Mouse (Mus musculus) liver, embryonic 13.5 days (tissue): ENCODE results near the gene Cdk14. TPM values are rescaled to one million over a fixed set of nuclear protein-coding genes. Genes with fewer than 3 reads are reported as not detected.

Experiments used
- ATAC-seq: fragments of 200-750 bp; cut with Nextera tagmentation; 2 replicates; pipeline ENCODE4 v1.8.0; 2017; ENCODE audit warnings: low read depth, mild to moderate bottlenecking, moderate number of reproducible peaks, moderate library complexity
- DNase-seq: peaks from one replicate; pipeline ENCODE4 v3.0.0; 2022
- H3K27ac ChIP-seq: fragments of 300-500 bp; sonication (generic); 2 replicates; pipeline ENCODE4 v1.5.1; 2015; ENCODE audit warnings: moderate library complexity, mild to moderate bottlenecking, inconsistent platforms
- H3K27me3 ChIP-seq: fragments of 300-500 bp; sonication (generic); 2 replicates; pipeline ENCODE4 v1.6.1; 2015; ENCODE audit warnings: mild to moderate bottlenecking, inconsistent platforms
- H3K36me3 ChIP-seq: fragments of 300-500 bp; sonication (generic); 2 replicates; pipeline ENCODE4 v1.6.1; 2015; ENCODE audit warnings: mild to moderate bottlenecking, inconsistent platforms
- H3K4me1 ChIP-seq: fragments of 300-500 bp; sonication (generic); replicated peaks from 2 replicates; pipeline ENCODE4 v1.6.1; 2015; ENCODE audit warnings: inconsistent platforms
- H3K4me2 ChIP-seq: fragments of 300-500 bp; sonication (generic); 2 replicates; pipeline ENCODE4 v1.6.1; 2015; ENCODE audit warnings: inconsistent platforms, mild to moderate bottlenecking, moderate library complexity
- H3K4me3 ChIP-seq: fragments of 300-500 bp; sonication (generic); replicated peaks from 2 replicates; pipeline ENCODE4 v1.5.1; 2015; ENCODE audit warnings: mild to moderate bottlenecking, inconsistent platforms
- H3K9ac ChIP-seq: fragments of 300-500 bp; sonication (generic); 2 replicates; pipeline ENCODE4 v1.6.1; 2015; ENCODE audit warnings: mild to moderate bottlenecking, inconsistent platforms
- H3K9me3 ChIP-seq: fragments of 300-500 bp; sonication (generic); replicated peaks from 2 replicates; pipeline ENCODE4 v1.6.1; 2016; ENCODE audit warnings: inconsistent platforms
- WGBS: fragments of 180-500 bp; shearing (Covaris S2); methylation state at CpG from one replicate; pipeline ENCODE4 v1.1.7; 2015; ENCODE audit not compliant: insufficient replicate concordance; 5-methylcytosine and 5-hydroxymethylcytosine counted together
- polyA plus RNA-seq: library from polyadenylated mRNA; unstranded; fragments of >200 nt; fragmentation: Nextera tagmentation; extraction: Ambion mirVana; gene quantifications from 2 replicates; pipeline ENCODE4 v1.2.1, GENCODE M21; 2015

Cdk14 gene
- polyA plus RNA-seq, 1 experiment from 2014 or later, result 1.4 TPM

DNA sequence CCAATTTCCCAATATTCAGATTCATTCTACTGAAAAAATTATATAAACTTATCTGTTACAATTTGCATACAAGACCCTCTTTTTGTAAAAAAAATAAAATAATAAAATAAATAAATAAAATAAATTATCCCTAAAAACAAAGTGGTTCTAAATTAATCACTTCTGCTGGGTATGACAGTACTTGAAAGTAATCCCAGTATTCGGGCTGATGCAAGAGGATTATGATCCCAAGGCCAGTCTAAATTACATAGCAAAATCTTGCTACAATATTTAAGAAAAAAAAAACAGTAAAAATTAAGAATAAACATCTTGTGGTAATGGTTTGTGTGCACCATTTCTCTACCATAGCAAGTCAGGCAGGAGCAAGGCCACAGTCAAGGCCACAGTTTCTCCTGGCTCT, 244.5 kb downstream of the Cdk14 start:
- Histone ChIP-seq H3K9ac (no peak overlapping the region), H3K27me3 (no peaks in the 10 kb centered on the region), H3K27ac (no peak overlapping the region), H3K4me2 (no peak overlapping the region), H3K4me1 (peaks cover under 1% of the 10 kb centered on the region; the same call in 1 of the 2 replicates), H3K4me3 (no peak overlapping the region), H3K36me3 (no peaks in the 10 kb centered on the region), H3K9me3 (no peaks in the 10 kb centered on the region)
- ATAC-seq (no peak), DNase-seq (no peak)
- 63% methylated on average over 1 of the region's 1 CpGs for WGBS

GRCm38 (mm10) chr5:5175090-5175489, 245.0 kb downstream of the Cdk14 start:
- WGBS, result 84% methylated on average over 1 of the region's 1 CpGs
- Histone ChIP-seq H3K9me3 (no peaks in the 10 kb centered on the region), H3K4me3 (no peak overlapping the region), H3K4me1 (no peaks in the 10 kb centered on the region), H3K9ac (no peak overlapping the region), H3K36me3 (no peaks in the 10 kb centered on the region), H3K4me2 (no peak overlapping the region), H3K27ac (no peak overlapping the region), H3K27me3 (no peaks in the 10 kb centered on the region)
- no peak for ATAC-seq
- DNase-seq, result no peak

DNA sequence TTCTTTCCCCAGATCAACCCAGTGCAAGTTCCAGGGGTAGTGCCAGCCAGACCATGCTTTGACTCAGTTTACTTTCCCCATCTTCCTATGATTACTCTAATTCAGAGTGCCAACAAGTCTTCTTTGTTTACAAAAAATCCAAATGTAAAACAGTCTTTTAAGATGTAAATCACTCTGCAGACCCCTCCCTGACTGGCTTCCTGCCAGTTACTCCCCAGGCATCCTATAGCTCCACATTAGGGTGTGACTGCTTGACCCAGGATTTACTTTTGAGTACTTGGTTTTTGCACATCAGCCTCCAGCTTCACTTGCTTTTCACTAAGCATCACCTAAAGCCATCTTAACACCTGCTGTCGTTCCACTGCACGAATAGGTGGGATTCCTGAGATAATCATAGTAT, 254.0 kb downstream of the Cdk14 start:
- H3K36me3 ChIP-seq, result no peaks in the 10 kb centered on the region
- no peaks in the 10 kb centered on the region for H3K27me3 ChIP-seq
- H3K9ac ChIP-seq, result no peak overlapping the region
- H3K4me1 ChIP-seq, result no peaks in the 10 kb centered on the region
- H3K4me2 ChIP-seq, result no peak overlapping the region
- no peak overlapping the region for H3K4me3 ChIP-seq
- no peak for ATAC-seq
- no peaks in the 10 kb centered on the region for H3K9me3 ChIP-seq
- 27% methylated on average over 2 of the region's 2 CpGs for WGBS
- no peak for DNase-seq
- no peak overlapping the region for H3K27ac ChIP-seq

- no peaks in the 10 kb centered on the region for H3K4me1 ChIP-seq
- H3K36me3 ChIP-seq, result no peaks in the 10 kb centered on the region
- no peaks in the 10 kb centered on the region for H3K9me3 ChIP-seq
- no peak overlapping the region for H3K27ac ChIP-seq
- 73% methylated on average over 5 of the region's 5 CpGs for WGBS
- no peak for ATAC-seq
- H3K4me3 ChIP-seq, result no peak overlapping the region
- no peak for DNase-seq
- H3K4me2 ChIP-seq, result no peak overlapping the region
- H3K9ac ChIP-seq, result no peak overlapping the region
- H3K27me3 ChIP-seq, result no peaks in the 10 kb centered on the region
Observed at GRCm38 (mm10) chr5:5164326-5164725, 255.8 kb downstream of the Cdk14 start.

DNA sequence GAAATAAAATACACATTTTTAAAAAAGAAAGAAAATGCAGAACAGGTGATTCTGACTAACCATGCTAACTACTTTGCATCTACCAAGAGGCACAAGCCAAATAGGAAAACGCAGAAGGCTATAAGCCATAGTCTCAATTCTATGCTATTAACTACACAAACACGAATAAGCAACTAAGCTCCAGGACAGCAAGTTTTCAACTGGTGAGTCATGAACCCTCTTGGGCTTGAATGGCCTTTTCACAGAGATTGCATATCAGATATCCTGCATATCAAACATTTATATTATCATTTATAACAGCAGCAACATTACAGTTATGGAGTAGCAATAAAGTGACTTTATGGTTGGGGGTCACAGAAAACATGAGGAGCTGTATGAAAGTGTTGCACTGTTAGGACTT, 256.3 kb downstream of the Cdk14 start:
- no peak overlapping the region for H3K9ac ChIP-seq
- H3K4me2 ChIP-seq, result no peak overlapping the region
- WGBS, result 67% methylated on average over 2 of the region's 2 CpGs
- no peaks in the 10 kb centered on the region for H3K27me3 ChIP-seq
- H3K36me3 ChIP-seq, result no peaks in the 10 kb centered on the region
- no peak overlapping the region for H3K4me3 ChIP-seq
- H3K9me3 ChIP-seq, result no peaks in the 10 kb centered on the region
- no peak for ATAC-seq
- H3K27ac ChIP-seq, result no peak overlapping the region
- DNase-seq, result no peak
- H3K4me1 ChIP-seq, result no peaks in the 10 kb centered on the region

DNA sequence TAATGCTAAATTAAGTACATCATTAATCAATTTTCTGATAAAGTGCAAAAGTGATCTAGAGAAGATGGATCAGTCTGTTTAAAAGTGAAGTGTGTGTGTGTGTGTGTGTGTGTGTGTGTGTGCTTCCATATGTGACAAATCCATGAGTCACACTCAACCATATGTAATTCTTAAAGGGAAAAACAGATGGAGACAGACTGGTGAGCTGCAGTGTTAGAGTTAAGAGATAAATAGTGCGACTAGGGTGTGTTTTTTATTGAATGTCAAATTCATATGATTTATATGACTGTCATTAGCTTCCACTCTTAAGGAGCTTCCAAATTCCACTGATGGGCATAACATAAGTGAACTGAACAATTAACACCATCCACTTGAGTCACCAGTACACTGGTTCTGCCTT, 260.6 kb downstream of the Cdk14 start:
- WGBS, result 79% methylated on average over 1 of the region's 1 CpGs
- H3K27ac ChIP-seq, result no peak overlapping the region
- DNase-seq, result no peak
- no peak for ATAC-seq
- no peaks in the 10 kb centered on the region for H3K4me1 ChIP-seq
- no peaks in the 10 kb centered on the region for H3K36me3 ChIP-seq
- H3K4me3 ChIP-seq, result no peak overlapping the region
- no peaks in the 10 kb centered on the region for H3K9me3 ChIP-seq
- H3K9ac ChIP-seq, result no peak overlapping the region
- H3K4me2 ChIP-seq, result no peak overlapping the region
- H3K27me3 ChIP-seq, result no peaks in the 10 kb centered on the region

DNA sequence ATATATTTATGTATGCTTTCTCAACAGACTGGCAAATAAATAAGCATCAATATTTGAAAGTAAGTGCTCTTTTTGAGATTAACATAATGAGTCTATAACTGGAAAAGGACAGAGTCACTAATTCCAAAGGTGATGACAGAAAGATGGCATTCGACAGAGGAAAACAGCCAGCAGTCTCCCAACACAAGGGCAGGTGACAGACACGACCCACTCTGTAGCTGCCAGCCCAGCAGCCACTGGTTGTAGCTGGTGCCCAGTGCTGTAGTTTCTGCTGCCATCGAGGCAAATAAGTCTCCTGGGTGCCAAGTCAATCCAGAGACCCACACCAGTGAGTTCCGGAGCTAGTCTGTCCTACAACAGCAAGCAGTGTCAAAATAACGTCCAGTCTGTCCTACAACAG, 280.3 kb downstream of the Cdk14 start:
- no peak for DNase-seq
- H3K27me3 ChIP-seq, result no peaks in the 10 kb centered on the region
- no peaks in the 10 kb centered on the region for H3K9me3 ChIP-seq
- 67% methylated on average over 5 of the region's 5 CpGs for WGBS
- H3K4me1 ChIP-seq, result no peaks in the 10 kb centered on the region
- H3K27ac ChIP-seq, result no peak overlapping the region
- no peak overlapping the region for H3K4me3 ChIP-seq
- no peak for ATAC-seq
- H3K9ac ChIP-seq, result no peak overlapping the region
- no peaks in the 10 kb centered on the region for H3K36me3 ChIP-seq
- H3K4me2 ChIP-seq, result no peak overlapping the region

DNA sequence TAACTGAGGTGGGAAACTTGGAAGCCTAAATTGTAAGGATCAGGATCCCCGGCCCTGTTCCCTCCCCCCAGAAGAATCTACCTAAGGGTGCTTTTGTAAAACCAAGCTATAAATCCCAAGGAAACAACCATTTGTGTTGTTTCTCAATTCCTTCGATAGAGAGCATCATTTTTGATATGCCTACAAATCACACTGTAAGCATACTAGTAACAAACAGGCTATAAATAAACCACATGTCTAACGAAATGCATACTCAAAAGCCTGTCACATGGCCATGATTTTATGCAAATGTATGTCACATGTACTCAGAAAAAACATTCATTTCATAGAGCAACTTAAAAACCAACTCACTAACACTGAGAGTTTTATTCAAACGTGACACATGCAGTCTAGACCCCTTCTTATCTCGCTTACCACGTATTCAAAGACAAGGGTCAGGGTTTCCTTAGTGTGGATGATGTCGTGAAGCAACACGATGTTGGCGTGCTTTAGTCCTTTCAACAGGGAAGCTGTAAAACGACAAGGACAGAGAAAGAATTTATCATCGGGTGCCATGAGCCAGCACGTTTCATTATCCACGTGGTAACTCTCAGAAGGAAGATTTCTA, 285.1 kb downstream of the Cdk14 start:
- Histone ChIP-seq H3K27ac (no peak overlapping the region), H3K4me3 (no peak overlapping the region), H3K36me3 (no peaks in the 10 kb centered on the region), H3K4me2 (no peak overlapping the region), H3K27me3 (no peaks in the 10 kb centered on the region), H3K9me3 (no peaks in the 10 kb centered on the region), H3K4me1 (no peaks in the 10 kb centered on the region), H3K9ac (no peak overlapping the region)
- DNase-seq (no peak), ATAC-seq (no peak)
- WGBS, result 46% methylated on average over 13 of the region's 13 CpGs

GRCm38 (mm10) chr5:5134143-5134904, 285.8 kb downstream of the Cdk14 start:
- H3K9me3 ChIP-seq, result no peaks in the 10 kb centered on the region
- H3K36me3 ChIP-seq, result no peaks in the 10 kb centered on the region
- no peak overlapping the region for H3K9ac ChIP-seq
- H3K27me3 ChIP-seq, result no peaks in the 10 kb centered on the region
- no peak overlapping the region for H3K4me2 ChIP-seq
- H3K4me1 ChIP-seq, result no peaks in the 10 kb centered on the region
- ATAC-seq, result no peak
- DNase-seq, result no peak
- H3K27ac ChIP-seq, result no peak overlapping the region
- WGBS, result 67% methylated on average over 6 of the region's 6 CpGs
- H3K4me3 ChIP-seq, result no peak overlapping the region

- H3K9ac ChIP-seq, result no peak overlapping the region
- 49% methylated on average over 1 of the region's 1 CpGs for WGBS
- DNase-seq, result no peak
- H3K27ac ChIP-seq, result no peak overlapping the region
- no peaks in the 10 kb centered on the region for H3K4me1 ChIP-seq
- H3K4me3 ChIP-seq, result no peak overlapping the region
- no peak for ATAC-seq
- H3K36me3 ChIP-seq, result no peaks in the 10 kb centered on the region
- H3K4me2 ChIP-seq, result no peak overlapping the region
- H3K9me3 ChIP-seq, result no peaks in the 10 kb centered on the region
- H3K27me3 ChIP-seq, result no peaks in the 10 kb centered on the region
Observed at GRCm38 (mm10) chr5:5128852-5129251, 291.3 kb downstream of the Cdk14 start.

DNA sequence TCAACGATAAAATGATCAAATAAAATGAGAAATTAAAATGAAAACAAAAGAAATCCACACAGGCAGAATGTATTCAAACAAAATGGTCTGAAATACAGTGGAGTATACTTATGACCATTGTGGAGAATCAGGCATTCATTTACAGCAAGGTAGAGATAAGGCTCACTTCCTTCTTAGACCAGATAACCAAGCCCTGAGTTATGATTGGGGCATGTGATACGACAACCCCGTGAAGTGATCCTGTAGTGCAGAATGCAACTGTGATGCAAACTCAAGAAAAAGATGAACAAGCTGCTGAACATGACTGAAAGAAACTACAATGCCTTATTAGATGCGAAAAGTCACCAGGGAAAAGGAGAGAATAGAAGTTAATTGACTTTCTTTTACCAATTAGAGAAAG, 295.5 kb downstream of the Cdk14 start:
- H3K27ac ChIP-seq, result no peak overlapping the region
- DNase-seq, result no peak
- 58% methylated on average over 4 of the region's 4 CpGs for WGBS
- no peaks in the 10 kb centered on the region for H3K9me3 ChIP-seq
- ATAC-seq, result no peak
- H3K4me3 ChIP-seq, result no peak overlapping the region
- no peaks in the 10 kb centered on the region for H3K27me3 ChIP-seq
- no peak overlapping the region for H3K4me2 ChIP-seq
- no peak overlapping the region for H3K9ac ChIP-seq
- no peaks in the 10 kb centered on the region for H3K4me1 ChIP-seq
- H3K36me3 ChIP-seq, result no peaks in the 10 kb centered on the region
